Comparison of ENCODE assay signal across 9 mouse cellular contexts in the genomic region with DNA sequence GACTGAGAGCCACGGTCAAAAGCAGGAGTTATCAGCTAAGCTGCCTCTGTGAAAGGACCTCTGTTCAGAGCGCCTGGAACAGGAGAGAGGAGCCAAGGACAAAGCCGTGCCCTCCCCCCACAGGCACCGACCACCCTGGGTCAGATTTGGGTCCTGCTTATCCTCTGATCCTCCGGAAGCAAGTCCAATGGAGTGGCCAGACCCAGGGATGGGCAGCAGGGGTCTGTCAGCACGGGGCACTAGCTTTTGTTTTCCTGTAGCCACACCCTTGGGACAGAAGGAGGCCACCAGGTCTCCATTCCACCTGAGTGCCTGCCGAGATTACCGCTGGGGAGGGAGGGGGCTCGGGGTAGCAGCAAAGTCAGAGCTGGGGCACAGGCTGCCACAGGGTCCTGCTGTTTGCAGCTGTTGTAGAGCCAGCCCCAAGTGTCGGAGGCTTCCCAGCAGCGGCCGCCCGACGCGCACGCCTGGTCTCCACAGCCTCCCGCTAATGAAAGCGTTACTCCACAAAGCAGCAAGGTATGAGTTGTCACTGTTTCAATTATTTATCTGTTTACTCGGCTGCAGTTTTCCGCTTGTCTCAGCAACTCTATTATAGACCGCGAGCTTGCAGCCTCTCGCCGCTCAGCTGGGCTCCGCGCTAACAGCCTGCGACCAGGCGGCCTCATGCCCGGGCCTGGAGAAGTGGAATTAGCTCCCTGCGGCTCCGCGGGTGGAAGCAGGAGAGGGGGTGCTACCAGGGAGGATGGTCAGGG.
A peak's percentile ranks its signal among the peaks of the same experiment; 100 is the strongest.
DNase-seq lines count a peak whose midpoint lies in the region; ATAC-seq and TF ChIP-seq lines count a peak whose summit lies in the region.
"Had no signal": no experiment of that assay in that cellular context is flagged by ENCODE, and none has a peak within 500 bp of the region (broad histone marks: within the 10 kb centered on the region; RNA-seq: fewer than 3 reads in every experiment).

No protein-coding gene starts in this region.

- WGBS in embryonic facial prominence, embryonic 12.5 days = 2% methylated on average over 32 of the region's 32 CpGs
- WGBS in hindbrain, embryonic 16.5 days = 2% methylated on average over 32 of the region's 32 CpGs
- 2% methylated on average over 32 of the region's 32 CpGs for WGBS in neural tube, embryonic 14.5 days
- WGBS in thymus, adult 2 months = 11% methylated on average over 32 of the region's 32 CpGs

- H3K36me3 ChIP-seq in embryonic facial prominence, embryonic 12.5 days = no peaks in the 10 kb centered on the region
- H3K36me3 ChIP-seq in hindbrain, embryonic 16.5 days (ENCODE audit: control insufficient read depth, insufficient read depth, low read length) = no peaks in the 10 kb centered on the region
- H3K36me3 ChIP-seq in neural tube, embryonic 14.5 days (ENCODE audit: control insufficient read depth, insufficient read depth, low read length) = no peaks in the 10 kb centered on the region
- no peaks in the 10 kb centered on the region for H3K36me3 ChIP-seq in thymus, adult 2 months (ENCODE audit: control insufficient read depth, insufficient read depth, low read length)

- TF ChIP-seq CTCF in left cerebral cortex, adult 2 months (IDR thresholded peaks at IDR 0.05) = no peak
- TF ChIP-seq CTCF in thymus, adult 2 months (IDR thresholded peaks at IDR 0.05; ENCODE audit: borderline replicate concordance, control insufficient read depth, extremely low read depth, insufficient read depth, low read length, poor library complexity) = no peak

- peak overlapping the region; percentile 24; the same call in 1 of the 2 replicates for H3K9ac ChIP-seq in embryonic facial prominence, embryonic 12.5 days
- H3K9ac ChIP-seq in hindbrain, embryonic 16.5 days (ENCODE audit: low read depth, low read length) = peak overlapping the region; percentile 43
- H3K9ac ChIP-seq in neural tube, embryonic 14.5 days (replicated peaks; ENCODE audit: low read depth, low read length) = peak overlapping the region; percentile 32; the same call in 1 of the 2 replicates

- H3K4me1 ChIP-seq in embryonic facial prominence, embryonic 12.5 days = peaks cover 19% of the 10 kb centered on the region
- peaks cover 27% of the 10 kb centered on the region for H3K4me1 ChIP-seq in hindbrain, embryonic 16.5 days (ENCODE audit: control insufficient read depth, insufficient read depth, low read depth, low read length)
- peaks cover 15% of the 10 kb centered on the region for H3K4me1 ChIP-seq in neural tube, embryonic 14.5 days (ENCODE audit: control insufficient read depth, insufficient read depth, low read length)
- H3K4me1 ChIP-seq in thymus, adult 2 months (replicated peaks; ENCODE audit: control insufficient read depth, insufficient read depth, low read length) = no peaks in the 10 kb centered on the region

- peak; percentile 49 for DNase-seq in left cerebral cortex, postnatal 4 days
- no peak for DNase-seq in left cerebral cortex, adult 2 months (ENCODE audit: extremely low spot score in 1 of 2, low spot score in 2 of 2)
- DNase-seq in thymus, adult 2 months = no peak
- DNase-seq in spleen, postnatal 36 days (ENCODE audit: low spot score in 2 of 2) = no peak
- no peak for DNase-seq in adrenal gland, postnatal 4 days (ENCODE audit: low spot score in 2 of 2)

- no peaks in the 10 kb centered on the region for H3K9me3 ChIP-seq in embryonic facial prominence, embryonic 12.5 days
- peaks cover 3% of the 10 kb centered on the region; the same call in 1 of the 2 replicates for H3K9me3 ChIP-seq in hindbrain, embryonic 16.5 days (ENCODE audit: control insufficient read depth, low read length)
- H3K9me3 ChIP-seq in neural tube, embryonic 14.5 days (ENCODE audit: control insufficient read depth, low read length) = no peaks in the 10 kb centered on the region

- no peak overlapping the region for H3K27ac ChIP-seq in left cerebral cortex, adult 2 months
- no peak overlapping the region for H3K27ac ChIP-seq in embryonic facial prominence, embryonic 12.5 days
- H3K27ac ChIP-seq in hindbrain, embryonic 16.5 days (ENCODE audit: low read depth, low read length) = peak overlapping the region; percentile 75
- H3K27ac ChIP-seq in neural tube, embryonic 14.5 days (ENCODE audit: low read depth, low read length) = peak overlapping the region; percentile 81
- H3K27ac ChIP-seq in thymus, adult 2 months (ENCODE audit: control insufficient read depth, insufficient read depth, low read length) = no peak overlapping the region

- H3K27me3 ChIP-seq in embryonic facial prominence, embryonic 12.5 days = peaks cover 59% of the 10 kb centered on the region
- H3K27me3 ChIP-seq in hindbrain, embryonic 16.5 days (replicated peaks; ENCODE audit: control insufficient read depth, insufficient read depth, low read length) = peaks cover 2% of the 10 kb centered on the region; the same call in 1 of the 2 replicates
- no peaks in the 10 kb centered on the region for H3K27me3 ChIP-seq in neural tube, embryonic 14.5 days (ENCODE audit: control insufficient read depth, insufficient read depth, low read length)
- H3K27me3 ChIP-seq in thymus, adult 2 months (ENCODE audit: control insufficient read depth, insufficient read depth, low read length) = no peaks in the 10 kb centered on the region

- no peak overlapping the region for H3K4me3 ChIP-seq in left cerebral cortex, adult 2 months
- H3K4me3 ChIP-seq in embryonic facial prominence, embryonic 12.5 days = peak overlapping the region; percentile 12; the same call in 1 of the 2 replicates
- H3K4me3 ChIP-seq in hindbrain, embryonic 16.5 days (ENCODE audit: low read length) = peak overlapping the region; percentile 17; the same call in 1 of the 2 replicates
- no peak overlapping the region for H3K4me3 ChIP-seq in neural tube, embryonic 14.5 days (ENCODE audit: low read depth, low read length)
- no peak overlapping the region for H3K4me3 ChIP-seq in thymus, adult 2 months (ENCODE audit: control insufficient read depth, insufficient read depth, low read length)
- H3K4me3 ChIP-seq: myocyte had no signal

- peak overlapping the region; percentile 39 for H3K4me2 ChIP-seq in embryonic facial prominence, embryonic 12.5 days (replicated peaks)
- peak overlapping the region; percentile 37 for H3K4me2 ChIP-seq in hindbrain, embryonic 16.5 days (ENCODE audit: low read length)
- peak overlapping the region; percentile 3 for H3K4me2 ChIP-seq in neural tube, embryonic 14.5 days (ENCODE audit: low read depth, low read length)

- intact Hi-C loops in left cerebral cortex, postnatal 4 days (cut with DNase I) = no loop called here
- intact Hi-C loops in left cerebral cortex, adult 2 months (cut with DNase I) = loop anchor here (10.0 kb wide), 1 partner anchor 234 kb away; no protein-coding TSS in a partner anchor

- TF ChIP-seq POLR2A in thymus, adult 2 months (IDR thresholded peaks at IDR 0.05; ENCODE audit: control insufficient read depth, extremely low read depth, insufficient read depth, low read length, poor library complexity) = no peak

- ATAC-seq in embryonic facial prominence, embryonic 12.5 days (ENCODE audit: insufficient number of reproducible peaks, insufficient read depth, low FRiP score, low TSS enrichment) = 0 out of 2 replicates have a peak, but pooled peaks have one; percentile 8
- ATAC-seq in hindbrain, embryonic 16.5 days = peak; percentile 73
- ATAC-seq in neural tube, embryonic 14.5 days (ENCODE audit: low read depth) = peak; percentile 50

Comparison
In these comparisons a context has a peak if more than half of its experiments do, and no peak if none do; other contexts are left out.
1. H3K27ac ChIP-seq: peak in hindbrain, embryonic 16.5 days (single experiment) and neural tube, embryonic 14.5 days (single experiment); none in left cerebral cortex, adult 2 months (single experiment), embryonic facial prominence, embryonic 12.5 days (single experiment) and thymus, adult 2 months (single experiment).
2. H3K4me3 ChIP-seq: peak in embryonic facial prominence, embryonic 12.5 days (single experiment) and hindbrain, embryonic 16.5 days (single experiment); none in left cerebral cortex, adult 2 months (single experiment), neural tube, embryonic 14.5 days (single experiment) and thymus, adult 2 months (single experiment).
3. ATAC-seq: peak in every context shown above with its lines; median percentile 73 in hindbrain, embryonic 16.5 days; 50 in neural tube, embryonic 14.5 days; 8 in embryonic facial prominence, embryonic 12.5 days.
4. Peak in every context shown above with its lines, with median percentiles within 50 percentile points of each other: H3K4me2 ChIP-seq and H3K9ac ChIP-seq.